In genomic region chr4:154626282-154626681, GRCm38 (mm10) we compare ENCODE assay signal across 36 mouse cellular contexts. TPM values are rescaled to one million over a fixed set of nuclear protein-coding genes. Genes with fewer than 3 reads are reported as not detected.
DNase-seq lines count a peak whose midpoint lies in the region; ATAC-seq lines count a peak whose summit lies in the region.
"Had no signal": no experiment of that assay in that cellular context is flagged by ENCODE, and none has a peak within 500 bp of the region (broad histone marks: within the 10 kb centered on the region; RNA-seq: fewer than 3 reads in every experiment).

No protein-coding gene starts in this region.

- no peak overlapping the region for H3K4me2 ChIP-seq in forebrain, embryonic 13.5 days
- no peak overlapping the region for H3K4me2 ChIP-seq in forebrain, embryonic 14.5 days (ENCODE audit: low read length)
- no peak overlapping the region for H3K4me2 ChIP-seq in heart, embryonic 15.5 days
- peak overlapping the region; percentile 6; the same call in 1 of the 2 replicates for H3K4me2 ChIP-seq in limb, embryonic 12.5 days
- no peak overlapping the region for H3K4me2 ChIP-seq in midbrain, embryonic 11.5 days
- no peak overlapping the region for H3K4me2 ChIP-seq in midbrain, embryonic 16.5 days (ENCODE audit: low read length)
- H3K4me2 ChIP-seq: embryonic facial prominence, embryonic 15.5 days; liver, embryonic 12.5 days; lung, embryonic 14.5 days; midbrain, embryonic 15.5 days; neural tube, embryonic 13.5 days had no signal

- ATAC-seq in forebrain, embryonic 13.5 days = no peak
- ATAC-seq in forebrain, embryonic 14.5 days = no peak
- ATAC-seq in heart, embryonic 15.5 days (replicated peaks; ENCODE audit: insufficient number of reproducible peaks, insufficient read depth, low FRiP score, low read depth) = no peak; the same call in 1 of the 2 replicates
- ATAC-seq in limb, embryonic 12.5 days (ENCODE audit: insufficient number of reproducible peaks, insufficient read depth, low FRiP score, low TSS enrichment, low read depth) = no peak
- ATAC-seq in midbrain, embryonic 11.5 days (ENCODE audit: low FRiP score) = no peak
- no peak for ATAC-seq in midbrain, embryonic 16.5 days
- ATAC-seq: liver, embryonic 12.5 days; midbrain, embryonic 15.5 days had no signal

- no peak for DNase-seq in forebrain, embryonic 14.5 days (ENCODE audit: low spot score)
- no peak for DNase-seq in heart, postnatal 4 days
- DNase-seq in limb, embryonic 10.5 days (ENCODE audit: low spot score) = no peak
- peak; percentile 66 for DNase-seq in midbrain, embryonic 11.5 days (ENCODE audit: low spot score, missing footprints)
- DNase-seq: adrenal gland, postnatal 25 days; cerebellum, adult 8-10 months; cerebellum, postnatal 36 days; embryo, embryonic 11 days; gastrocnemius, postnatal 14 days; heart, adult 18-20 months; kidney, adult 2 months; left cerebral cortex, postnatal 4 days; lung, embryonic 14.5 days; retina, postnatal 1 day; right cerebral cortex, postnatal 25 days; spleen, adult 18-20 months had no signal

- H3K9me3 ChIP-seq in forebrain, embryonic 13.5 days (replicated peaks) = no peaks in the 10 kb centered on the region
- no peaks in the 10 kb centered on the region for H3K9me3 ChIP-seq in forebrain, embryonic 14.5 days (replicated peaks; ENCODE audit: control insufficient read depth, low read length)
- H3K9me3 ChIP-seq in heart, embryonic 15.5 days (replicated peaks) = no peaks in the 10 kb centered on the region
- H3K9me3 ChIP-seq in limb, embryonic 12.5 days = no peaks in the 10 kb centered on the region
- H3K9me3 ChIP-seq in limb, embryonic 10.5 days (replicated peaks) = no peaks in the 10 kb centered on the region
- H3K9me3 ChIP-seq in midbrain, embryonic 11.5 days (ENCODE audit: control insufficient read depth, low read length) = no peaks in the 10 kb centered on the region
- H3K9me3 ChIP-seq in midbrain, embryonic 16.5 days (replicated peaks; ENCODE audit: control insufficient read depth, low read length, poor library complexity, severe bottlenecking) = no peaks in the 10 kb centered on the region
- H3K9me3 ChIP-seq: embryonic facial prominence, embryonic 15.5 days; liver, embryonic 12.5 days; midbrain, embryonic 15.5 days; neural tube, embryonic 13.5 days had no signal

- H3K4me3 ChIP-seq in forebrain, embryonic 13.5 days = no peak overlapping the region
- H3K4me3 ChIP-seq in forebrain, embryonic 14.5 days (ENCODE audit: low read depth, low read length) = no peak overlapping the region
- no peak overlapping the region for H3K4me3 ChIP-seq in heart, embryonic 15.5 days
- no peak overlapping the region for H3K4me3 ChIP-seq in limb, embryonic 12.5 days (replicated peaks)
- no peak overlapping the region for H3K4me3 ChIP-seq in limb, embryonic 10.5 days
- H3K4me3 ChIP-seq in midbrain, embryonic 11.5 days (ENCODE audit: low read depth, low read length) = no peak overlapping the region
- no peak overlapping the region for H3K4me3 ChIP-seq in midbrain, embryonic 16.5 days (ENCODE audit: low read depth, low read length)
- H3K4me3 ChIP-seq: embryonic facial prominence, embryonic 15.5 days; liver, embryonic 12.5 days; midbrain, embryonic 15.5 days; myocyte; neural tube, embryonic 13.5 days had no signal

- peaks cover 6% of the 10 kb centered on the region; the same call in 1 of the 2 replicates for H3K27me3 ChIP-seq in forebrain, embryonic 13.5 days
- no peaks in the 10 kb centered on the region for H3K27me3 ChIP-seq in forebrain, embryonic 14.5 days (replicated peaks; ENCODE audit: control insufficient read depth, insufficient read depth, low read length)
- peaks cover 14% of the 10 kb centered on the region; the same call in 1 of the 2 replicates for H3K27me3 ChIP-seq in heart, embryonic 15.5 days
- H3K27me3 ChIP-seq in limb, embryonic 12.5 days = no peaks in the 10 kb centered on the region; the same call in 1 of the 2 replicates
- peaks cover 23% of the 10 kb centered on the region; the same call in 1 of the 2 replicates for H3K27me3 ChIP-seq in limb, embryonic 10.5 days (ENCODE audit: low read depth, poor library complexity, severe bottlenecking)
- peaks cover 31% of the 10 kb centered on the region for H3K27me3 ChIP-seq in midbrain, embryonic 11.5 days (ENCODE audit: control insufficient read depth, insufficient read depth, low read length)
- H3K27me3 ChIP-seq in midbrain, embryonic 16.5 days (ENCODE audit: control insufficient read depth, insufficient read depth, low read depth, low read length) = peaks cover 22% of the 10 kb centered on the region

- no peaks in the 10 kb centered on the region for H3K36me3 ChIP-seq in forebrain, embryonic 13.5 days (ENCODE audit: poor library complexity, severe bottlenecking)
- H3K36me3 ChIP-seq in forebrain, embryonic 14.5 days (ENCODE audit: control insufficient read depth, insufficient read depth, low read length) = no peaks in the 10 kb centered on the region
- H3K36me3 ChIP-seq in heart, embryonic 15.5 days = no peaks in the 10 kb centered on the region
- peaks cover 13% of the 10 kb centered on the region; the same call in 1 of the 2 replicates for H3K36me3 ChIP-seq in limb, embryonic 12.5 days
- peaks cover 47% of the 10 kb centered on the region for H3K36me3 ChIP-seq in limb, embryonic 10.5 days
- no peaks in the 10 kb centered on the region for H3K36me3 ChIP-seq in midbrain, embryonic 11.5 days (ENCODE audit: control insufficient read depth, insufficient read depth, low read length)
- H3K36me3 ChIP-seq in midbrain, embryonic 16.5 days (ENCODE audit: control insufficient read depth, insufficient read depth, low read length) = no peaks in the 10 kb centered on the region
- H3K36me3 ChIP-seq: embryonic facial prominence, embryonic 15.5 days; liver, embryonic 12.5 days; midbrain, embryonic 15.5 days; neural tube, embryonic 13.5 days had no signal

- H3K27ac ChIP-seq in forebrain, embryonic 13.5 days = peak overlapping the region; percentile 16
- no peak overlapping the region; the same call in 1 of the 2 replicates for H3K27ac ChIP-seq in forebrain, embryonic 14.5 days (ENCODE audit: low read depth, low read length)
- peak overlapping the region; percentile 53 for H3K27ac ChIP-seq in heart, embryonic 15.5 days
- no peak overlapping the region for H3K27ac ChIP-seq in limb, embryonic 12.5 days
- H3K27ac ChIP-seq in limb, embryonic 10.5 days = no peak overlapping the region
- no peak overlapping the region for H3K27ac ChIP-seq in midbrain, embryonic 11.5 days (ENCODE audit: low read depth, low read length)
- no peak overlapping the region for H3K27ac ChIP-seq in midbrain, embryonic 16.5 days (ENCODE audit: low read length)
- H3K27ac ChIP-seq: embryonic facial prominence, embryonic 15.5 days; kidney, postnatal 0 days; liver, embryonic 12.5 days; midbrain, embryonic 15.5 days had no signal

- H3K9ac ChIP-seq in forebrain, embryonic 13.5 days = no peak overlapping the region
- H3K9ac ChIP-seq in forebrain, embryonic 14.5 days (ENCODE audit: low read length) = no peak overlapping the region
- no peak overlapping the region for H3K9ac ChIP-seq in heart, embryonic 15.5 days
- H3K9ac ChIP-seq in limb, embryonic 12.5 days (replicated peaks) = no peak overlapping the region
- no peak overlapping the region for H3K9ac ChIP-seq in midbrain, embryonic 11.5 days (ENCODE audit: low read length)
- no peak overlapping the region for H3K9ac ChIP-seq in midbrain, embryonic 16.5 days (ENCODE audit: low read depth, low read length)
- H3K9ac ChIP-seq: embryonic facial prominence, embryonic 15.5 days; liver, embryonic 12.5 days; lung, embryonic 14.5 days; midbrain, embryonic 15.5 days; neural tube, embryonic 13.5 days had no signal

- H3K4me1 ChIP-seq in forebrain, embryonic 13.5 days = peaks cover 94% of the 10 kb centered on the region
- peaks cover 31% of the 10 kb centered on the region for H3K4me1 ChIP-seq in forebrain, embryonic 14.5 days (ENCODE audit: control insufficient read depth, insufficient read depth, low read length)
- peaks cover 79% of the 10 kb centered on the region for H3K4me1 ChIP-seq in heart, embryonic 15.5 days (replicated peaks)
- peaks cover 99% of the 10 kb centered on the region for H3K4me1 ChIP-seq in limb, embryonic 12.5 days (replicated peaks)
- H3K4me1 ChIP-seq in limb, embryonic 10.5 days = peaks cover 94% of the 10 kb centered on the region
- H3K4me1 ChIP-seq in midbrain, embryonic 11.5 days (ENCODE audit: control insufficient read depth, insufficient read depth, low read length) = peaks cover 9% of the 10 kb centered on the region
- peaks cover 20% of the 10 kb centered on the region for H3K4me1 ChIP-seq in midbrain, embryonic 16.5 days (ENCODE audit: control insufficient read depth, insufficient read depth, low read length)
- H3K4me1 ChIP-seq: liver, embryonic 12.5 days had no signal

- 83% methylated on average over 2 of the region's 2 CpGs for WGBS in forebrain, embryonic 13.5 days
- 78% methylated on average over 2 of the region's 2 CpGs for WGBS in forebrain, embryonic 14.5 days
- WGBS in heart, embryonic 15.5 days = 45% methylated on average over 2 of the region's 2 CpGs
- WGBS in limb, embryonic 12.5 days = 93% methylated on average over 2 of the region's 2 CpGs
- 89% methylated on average over 2 of the region's 2 CpGs for WGBS in limb, embryonic 10.5 days
- WGBS in midbrain, embryonic 11.5 days = 93% methylated on average over 2 of the region's 2 CpGs
- WGBS in midbrain, embryonic 16.5 days = 88% methylated on average over 2 of the region's 2 CpGs

RNA-seq across cellular contexts. Expression of gene Prdm16, which starts 10.4 kb away (rescaled TPM):
- 37.6 and 41.3 TPM in 2 replicates for polyA plus RNA-seq in forebrain, embryonic 13.5 days (2015; fragmentation: Nextera tagmentation; extraction: Ambion mirVana)
- 20.6 and 25.0 TPM in 2 replicates for polyA plus RNA-seq in forebrain, embryonic 14.5 days (2014; fragmentation: Nextera tagmentation; extraction: Ambion mirVana)
- polyA plus RNA-seq in heart, embryonic 15.5 days (2015; fragmentation: Nextera tagmentation; extraction: Ambion mirVana) = 18.6 and 20.9 TPM in 2 replicates
- 10 to 100 TPM; 25.5 to 26.8 TPM for total RNA-seq in heart, postnatal 4 days (2021)
- 97.9 and 115 TPM in 2 replicates for polyA plus RNA-seq in limb, embryonic 12.5 days (2016; fragmentation: Nextera tagmentation; extraction: Ambion mirVana)
- 67.4 and 93.9 TPM in 2 replicates for polyA plus RNA-seq in limb, embryonic 10.5 days (2016; fragmentation: Nextera tagmentation; extraction: Ambion mirVana)
- polyA plus RNA-seq in midbrain, embryonic 11.5 days (2014; fragmentation: Nextera tagmentation; extraction: Ambion mirVana) = 6.6 and 8.0 TPM in 2 replicates
- polyA plus RNA-seq in midbrain, embryonic 16.5 days (2015; fragmentation: Nextera tagmentation; extraction: Ambion mirVana) = 11.8 and 13.1 TPM in 2 replicates
- polyA plus RNA-seq: myocyte had no signal

RNA-seq across cellular contexts. Expression of gene Actrt2, which starts 41.4 kb away (rescaled TPM):
- polyA plus RNA-seq in forebrain, embryonic 13.5 days (2015; fragmentation: Nextera tagmentation; extraction: Ambion mirVana) = not detected in 2 replicates
- polyA plus RNA-seq in forebrain, embryonic 14.5 days (2014; fragmentation: Nextera tagmentation; extraction: Ambion mirVana) = not detected in 2 replicates
- not detected in 2 replicates for polyA plus RNA-seq in heart, embryonic 15.5 days (2015; fragmentation: Nextera tagmentation; extraction: Ambion mirVana)
- total RNA-seq in heart, postnatal 4 days (2021) = not detected
- polyA plus RNA-seq in limb, embryonic 12.5 days (2016; fragmentation: Nextera tagmentation; extraction: Ambion mirVana) = not detected in 2 replicates
- not detected in 2 replicates for polyA plus RNA-seq in limb, embryonic 10.5 days (2016; fragmentation: Nextera tagmentation; extraction: Ambion mirVana)
- polyA plus RNA-seq in midbrain, embryonic 11.5 days (2014; fragmentation: Nextera tagmentation; extraction: Ambion mirVana) = not detected in 2 replicates
- not detected in 2 replicates for polyA plus RNA-seq in midbrain, embryonic 16.5 days (2015; fragmentation: Nextera tagmentation; extraction: Ambion mirVana)
- total RNA-seq: adrenal gland, postnatal 25 days; ES-E14; gastrocnemius, postnatal 14 days; heart, adult 18-20 months; layer of hippocampus, postnatal 14 days; left cerebral cortex, adult 8-10 months; left cerebral cortex, postnatal 4 days; megakaryocyte-erythroid progenitor cell, adult 5-6 weeks had no signal
- polyA plus RNA-seq: brain, embryonic 14.5 days; embryonic facial prominence, embryonic 15.5 days; hindbrain, embryonic 11.5 days; intestine, embryonic 14.5 days; kidney, postnatal 0 days; large intestine, adult 2 months; liver, embryonic 12.5 days; lung, embryonic 14.5 days; midbrain, embryonic 15.5 days; myocyte; neural tube, embryonic 13.5 days; thymus, postnatal 0 days; urinary bladder, adult 2 months had no signal

Comparison
In these comparisons a context has a peak if more than half of its experiments do, and no peak if none do; other contexts are left out.
1. H3K27ac ChIP-seq: peak in forebrain, embryonic 13.5 days (single experiment) and heart, embryonic 15.5 days (single experiment); none in forebrain, embryonic 14.5 days (single experiment), limb, embryonic 12.5 days (single experiment), limb, embryonic 10.5 days (single experiment), midbrain, embryonic 11.5 days (single experiment) and midbrain, embryonic 16.5 days (single experiment).